Mouse (Mus musculus) testis, adult 2 months (tissue): ENCODE results near the gene Cxcr4.

ENCODE experiments used
- CTCF ChIP-seq: fragments of 200-500 bp; IDR thresholded peaks from 2 replicates; pipeline ENCODE4 v1.5.1; 2012; ENCODE audit warnings: low read depth, mild to moderate bottlenecking, inconsistent platforms, low read length, moderate library complexity; ENCODE audit not compliant: control insufficient read depth, insufficient read depth, insufficient replicate concordance
- POLR2A ChIP-seq: fragments of 200-500 bp; IDR thresholded peaks from 2 replicates; pipeline ENCODE4 v1.6.1; 2012; ENCODE audit warnings: low read depth, mild to moderate bottlenecking, inconsistent platforms, low read length, moderate library complexity; ENCODE audit not compliant: control insufficient read depth

- TF ChIP-seq POLR2A (peak; percentile 42), CTCF (peak; percentile 26; the same call in 1 of the 2 replicates)
Observed at GRCm38 (mm10) chr1:128592211-128592741, at the start of gene Cxcr4.
